8 mouse cellular contexts compared by ENCODE assay signal in the genomic region with DNA sequence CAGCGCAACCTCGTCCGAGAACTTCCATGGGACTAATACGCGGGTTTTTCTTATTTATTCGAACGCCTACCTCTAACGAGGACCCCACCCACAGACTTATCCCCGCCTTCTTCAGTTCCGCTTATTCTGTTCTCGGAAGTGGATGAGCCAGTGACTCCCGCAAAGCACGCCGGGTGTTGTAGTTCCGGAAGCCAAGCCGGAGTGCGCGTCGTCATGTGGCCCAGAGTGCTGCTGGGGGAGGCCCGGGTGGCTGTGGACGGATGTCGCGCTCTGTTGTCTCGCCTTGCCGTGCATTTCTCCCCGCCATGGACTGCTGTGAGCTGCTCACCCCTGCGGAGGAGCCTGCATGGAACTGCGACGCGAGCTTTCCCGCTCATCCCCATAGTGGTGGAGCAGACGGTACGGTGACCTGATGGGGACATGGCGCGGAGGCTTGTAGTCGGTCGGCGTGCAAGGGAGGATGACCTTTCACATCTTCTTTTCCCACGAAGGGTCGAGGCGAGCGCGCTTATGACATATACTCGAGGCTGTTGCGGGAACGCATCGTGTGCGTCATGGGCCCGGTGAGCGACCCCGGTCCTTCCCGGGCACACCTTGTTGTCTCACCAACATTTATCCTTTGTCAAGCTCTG. TPM values are rescaled to one million over a fixed set of nuclear protein-coding genes. Genes with fewer than 3 reads are reported as not detected.
A peak's percentile ranks its signal among the peaks of the same experiment; 100 is the strongest.
DNase-seq lines count a peak whose midpoint lies in the region; ATAC-seq lines count a peak whose summit lies in the region.

Clpp (plus strand) TSS at position 191 of the 632 bp plus-strand sequence.

- peak; percentile 95 for DNase-seq in Muller cell, postnatal 12 days (ENCODE audit: inconsistent ontology term)
- peak; percentile 95 for DNase-seq in cerebellum, adult 9-11 months
- DNase-seq in frontal cortex, adult 2 months (ENCODE audit: extremely low spot score in 1 of 2, low spot score in 1 of 2): peak; percentile 95 to 96
- DNase-seq in hindbrain, embryonic 11.5 days (ENCODE audit: low spot score): peak; percentile 95
- peak; percentile 92 for DNase-seq in layer of hippocampus, postnatal 10 days (ENCODE audit: low spot score in 2 of 2)
- DNase-seq in lung, postnatal 10 days: peak; percentile 98
- peak; percentile 88 for DNase-seq in ovary, postnatal 36 days (ENCODE audit: low spot score)
- DNase-seq in thymus, postnatal 25 days: peak; percentile 96

- H3K27ac ChIP-seq in hindbrain, embryonic 11.5 days (ENCODE audit: low read depth, low read length): peak within 1 kb of the TSS; percentile 59; the same call in 1 of the 2 replicates

- H3K9ac ChIP-seq in hindbrain, embryonic 11.5 days (ENCODE audit: low read depth, low read length): peak within 1 kb of the TSS; percentile 70

- H3K36me3 ChIP-seq in hindbrain, embryonic 11.5 days (ENCODE audit: control insufficient read depth, insufficient read depth, low read length): peaks cover 8% of the 10 kb centered on the region; the same call in 1 of the 2 replicates

- ATAC-seq in hindbrain, embryonic 11.5 days (ENCODE audit: low FRiP score): peak; percentile 96

- under 1% methylated on average over 52 of the region's 52 CpGs for WGBS in hindbrain, embryonic 11.5 days

- H3K4me2 ChIP-seq in hindbrain, embryonic 11.5 days (replicated peaks; ENCODE audit: low read depth, low read length): peak within 1 kb of the TSS; percentile 57

- H3K4me1 ChIP-seq in hindbrain, embryonic 11.5 days (replicated peaks; ENCODE audit: control insufficient read depth, insufficient read depth, low read length): peaks cover 6% of the 10 kb centered on the region; the same call in 1 of the 2 replicates

- no peaks in the 10 kb centered on the region for H3K9me3 ChIP-seq in hindbrain, embryonic 11.5 days (ENCODE audit: control insufficient read depth, low read length)

- H3K4me3 ChIP-seq in hindbrain, embryonic 11.5 days (ENCODE audit: low read depth, low read length): peak within 1 kb of the TSS; percentile 67

- no peaks in the 10 kb centered on the region; the same call in 1 of the 2 replicates for H3K27me3 ChIP-seq in hindbrain, embryonic 11.5 days (ENCODE audit: control insufficient read depth, insufficient read depth, low read length)

RNA-seq across cellular contexts. Expression of gene Clpp, which starts in this region (rescaled TPM):
- 146 and 147 TPM in 2 replicates for polyA plus RNA-seq in frontal cortex, adult 2 months (2012; rRNA removed)
- 146 and 152 TPM in 2 replicates for polyA plus RNA-seq in hindbrain, embryonic 11.5 days (2014; fragmentation: Nextera tagmentation; extraction: Ambion mirVana)
- 10 to 100 TPM; 55.7 to 56.0 TPM for total RNA-seq in layer of hippocampus, postnatal 10 days (2021)

Comparison
In these comparisons a context has a peak if more than half of its experiments do, and no peak if none do; other contexts are left out.
1. Peak in every context shown above with its lines: DNase-seq, ATAC-seq, H3K4me3 ChIP-seq and H3K27ac ChIP-seq.